Mouse (Mus musculus) layer of hippocampus, adult 9-10 months (tissue): ENCODE results near the gene Thada.

ENCODE experiments used
- DNase-seq: peaks from one replicate; pipeline ENCODE4 v3.0.0; 2022; ENCODE audit warnings: low spot score

Thada gene

DNA sequence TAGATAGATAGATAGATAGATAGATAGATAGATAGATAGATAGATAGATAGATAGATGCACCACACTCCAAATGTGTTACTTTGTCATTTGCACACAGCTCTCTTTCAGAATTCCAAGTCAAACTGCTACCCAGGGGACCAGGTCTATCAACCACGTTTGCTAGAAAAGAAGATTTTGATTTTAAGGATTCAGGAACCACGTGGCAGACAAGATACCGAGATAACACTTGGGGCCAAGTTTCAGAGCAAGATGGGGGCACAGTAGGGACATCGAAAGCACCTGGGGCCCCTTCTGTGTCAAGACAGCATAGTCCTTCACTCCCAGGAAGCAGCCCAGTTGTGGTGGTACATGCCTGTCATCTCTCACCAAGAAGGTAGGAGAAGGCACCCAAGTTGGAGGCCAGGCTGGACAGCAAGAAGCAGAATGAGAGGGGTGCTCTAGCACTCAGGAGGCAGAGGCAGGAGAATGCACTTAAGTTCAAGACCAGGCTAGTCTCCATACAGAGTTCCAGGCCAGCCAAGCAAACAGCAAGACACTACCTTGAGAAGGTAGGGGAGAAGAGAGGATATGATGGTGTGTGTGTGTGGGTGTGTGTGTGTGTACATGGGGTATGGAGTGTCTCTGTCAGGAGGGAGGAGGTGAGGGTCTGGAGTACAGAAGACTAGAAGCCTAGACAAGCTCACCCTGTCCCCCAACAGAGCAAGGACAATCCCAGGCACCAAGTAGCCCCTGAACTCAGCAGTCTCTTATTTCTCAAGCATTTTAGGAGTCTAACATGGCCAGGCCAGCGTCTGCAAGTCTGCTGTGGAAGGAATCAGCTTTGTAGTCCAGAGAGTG lies 321.0 kb downstream of the Thada start:
- no peak for DNase-seq

DNA sequence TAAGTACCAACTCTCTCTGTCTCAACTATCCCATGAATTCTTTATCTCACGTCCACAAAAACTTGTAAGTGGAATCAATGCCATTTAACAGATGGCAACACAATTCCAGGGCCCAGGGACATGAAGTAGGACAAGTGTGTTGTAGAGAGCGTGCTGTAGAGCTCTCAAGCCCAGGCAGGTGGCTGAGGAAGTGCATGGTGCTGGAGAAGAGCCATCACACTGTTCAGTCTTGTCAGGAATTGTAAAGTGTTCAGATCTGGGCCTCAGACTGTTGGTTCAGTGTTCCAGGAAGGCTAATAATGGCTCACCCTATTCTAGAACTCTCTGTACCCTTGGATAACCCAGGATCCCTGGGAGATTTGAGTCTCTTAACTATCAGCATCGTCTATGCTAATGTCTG lies 321.9 kb downstream of the Thada start:
- no peak for DNase-seq

DNA sequence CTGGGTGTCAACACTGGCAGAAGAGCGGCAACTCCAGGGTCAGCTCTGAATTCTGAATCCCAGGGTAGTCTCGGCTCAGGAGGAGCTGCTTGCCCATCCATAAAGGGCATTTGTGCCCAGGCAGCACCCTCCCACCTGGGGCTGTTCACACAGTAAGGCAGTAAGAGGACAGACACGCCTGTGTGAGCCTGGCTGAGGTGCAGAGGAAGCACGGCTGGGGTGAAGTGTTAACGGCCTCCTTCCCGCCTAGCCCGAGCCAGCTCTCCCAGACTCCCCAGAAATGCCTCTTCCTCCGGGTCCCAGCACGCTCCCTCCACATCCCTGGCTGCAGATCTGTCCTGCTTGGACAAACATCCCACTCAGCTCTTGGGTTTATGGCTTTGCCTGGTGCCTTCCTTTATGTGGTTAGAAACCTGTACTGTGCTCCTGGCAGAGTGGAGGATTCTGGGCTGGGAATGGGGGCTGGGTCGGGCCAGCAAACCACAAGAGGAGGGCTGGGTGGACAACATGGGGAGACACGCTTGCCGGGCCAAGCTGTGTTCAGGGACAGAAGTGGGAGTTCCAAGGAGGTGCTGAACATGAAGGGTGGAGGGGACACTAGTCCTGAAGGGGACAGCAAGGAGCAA lies 322.7 kb downstream of the Thada start:
- DNase-seq = no peak

DNA sequence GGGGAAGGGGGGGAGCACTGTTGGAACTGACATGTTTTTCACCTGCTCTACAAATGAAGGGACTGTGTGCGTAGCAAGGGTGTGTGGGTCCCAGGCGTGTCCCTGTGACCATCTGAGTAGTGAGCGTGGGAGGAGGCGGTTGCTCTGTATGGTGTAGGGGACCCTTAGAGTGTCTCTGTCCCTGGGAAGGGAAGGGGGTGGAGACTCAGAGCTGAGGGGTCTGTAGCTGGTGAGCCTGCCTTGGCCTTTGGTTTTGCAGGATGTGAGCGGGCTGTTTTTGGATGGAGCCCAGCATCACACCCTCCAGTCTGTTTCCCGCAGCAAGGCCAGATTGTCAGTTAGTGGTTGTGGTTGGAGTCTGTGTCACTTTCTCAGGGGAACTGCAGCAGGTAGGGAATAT lies 324.3 kb downstream of the Thada start:
- DNase-seq = no peak

DNA sequence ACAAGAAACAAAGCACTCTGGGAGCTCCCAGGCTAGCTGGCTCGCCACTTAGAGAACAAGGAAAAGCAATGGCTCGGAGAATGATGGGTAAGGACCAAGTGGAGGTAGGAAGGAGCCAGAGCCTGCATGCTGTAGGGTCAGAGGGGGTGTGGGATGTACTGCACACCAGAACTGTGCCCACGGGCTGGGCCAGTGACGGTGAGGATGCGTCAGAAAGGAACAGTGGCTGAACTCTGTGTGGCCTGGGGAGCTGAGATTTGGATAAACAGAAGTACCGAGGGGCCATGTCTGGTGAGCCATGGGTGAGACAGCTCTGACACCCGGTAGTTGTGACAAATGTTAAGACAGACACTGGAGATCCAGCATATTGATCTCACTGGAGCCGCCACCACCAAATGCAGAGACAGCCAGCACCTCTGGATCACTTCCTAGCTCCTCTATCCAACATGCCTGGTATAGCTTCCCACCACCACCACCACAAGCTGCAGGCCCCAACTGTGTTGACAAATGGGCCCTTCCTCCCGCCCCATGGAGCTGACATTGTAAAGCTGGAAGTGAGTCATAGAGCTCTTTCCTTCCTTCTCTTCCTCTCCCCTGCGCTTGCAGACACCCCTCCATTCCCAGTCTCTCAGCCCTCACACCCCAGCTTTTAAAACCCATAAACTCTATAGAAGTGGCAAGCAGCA lies 325.0 kb downstream of the Thada start:
- no peak for DNase-seq
